Mouse (Mus musculus) spleen, postnatal 36 days (tissue): ENCODE results near the gene Ednra.

Experiments
- DNase-seq, 2 experiments: peaks; one replicate each; pipeline ENCODE4 v3.0.0; 2022; ENCODE audit warnings: low spot score in 2 of 2, mixed read lengths in 1 of 2

Ednra gene

DNA sequence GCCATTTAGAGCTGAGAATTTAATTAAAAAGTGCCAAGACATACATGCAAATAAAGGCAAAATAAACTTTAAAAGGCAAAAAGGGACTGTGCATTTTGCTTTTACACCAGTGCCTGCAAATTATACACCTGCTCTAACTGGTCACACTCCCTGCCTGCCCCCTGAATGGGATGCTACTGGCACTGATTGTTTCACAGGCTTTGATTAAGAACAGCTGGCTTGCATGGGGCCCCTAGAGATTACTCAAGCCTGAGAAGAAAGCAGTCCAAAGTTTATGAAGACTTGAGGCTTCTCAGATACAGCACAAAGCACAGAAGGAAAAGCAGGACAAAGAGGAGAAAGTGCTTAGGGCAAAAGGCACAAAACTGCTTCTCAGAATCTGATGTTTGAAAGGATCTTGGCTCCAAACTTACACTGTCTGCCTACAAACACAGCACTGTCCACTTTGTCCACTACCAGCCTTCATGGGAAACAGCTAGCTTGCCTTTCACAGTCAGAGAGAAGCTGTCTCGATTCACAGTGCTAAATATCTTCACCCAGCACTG, 73.5 kb downstream of the Ednra start:
- no peak for DNase-seq

GRCm38 (mm10) chr8:77640093-77640839, 84.0 kb downstream of the Ednra start:
- DNase-seq, result no peak

- DNase-seq, result no peak
These were observed 86.7 kb downstream of the Ednra start for GRCm38 (mm10) chr8:77637593-77637992.

- DNase-seq, result no peak
These were observed 90.2 kb downstream of the Ednra start for GRCm38 (mm10) chr8:77634035-77634434.

- DNase-seq, result no peak
These were observed 91.1 kb downstream of the Ednra start for GRCm38 (mm10) chr8:77633211-77633610.

- no peak for DNase-seq
These were observed 93.6 kb downstream of the Ednra start for GRCm38 (mm10) chr8:77630691-77631090.

- DNase-seq, result peak; percentile 34 to 40
These were observed 94.3 kb downstream of the Ednra start for GRCm38 (mm10) chr8:77629858-77630537.

DNA sequence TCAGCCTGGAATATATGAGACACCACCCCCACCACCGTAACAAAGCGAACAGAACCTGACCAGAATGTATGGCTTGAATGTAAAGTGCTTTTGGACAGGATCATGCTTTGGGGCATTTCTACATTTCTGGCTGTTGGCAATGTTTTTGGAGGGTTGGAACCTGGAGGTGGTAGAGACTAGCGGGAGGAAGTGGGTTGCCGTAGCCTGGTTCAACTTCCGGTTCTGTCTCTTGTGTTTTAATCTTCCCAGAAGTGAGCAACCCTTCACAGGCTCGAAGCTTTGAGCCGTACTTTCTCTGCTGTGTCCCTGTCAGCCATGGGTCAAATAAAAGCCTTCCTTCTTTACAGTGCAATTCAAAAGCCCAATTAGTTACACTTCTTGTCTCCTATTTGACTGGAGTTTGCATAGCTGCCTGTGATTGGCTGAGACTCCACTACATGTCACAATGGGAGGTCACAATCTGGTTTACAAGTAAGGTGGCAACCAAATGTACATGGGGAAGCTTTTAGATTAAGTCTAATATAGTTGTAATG, 100.5 kb downstream of the Ednra start:
- no peak for DNase-seq

DNA sequence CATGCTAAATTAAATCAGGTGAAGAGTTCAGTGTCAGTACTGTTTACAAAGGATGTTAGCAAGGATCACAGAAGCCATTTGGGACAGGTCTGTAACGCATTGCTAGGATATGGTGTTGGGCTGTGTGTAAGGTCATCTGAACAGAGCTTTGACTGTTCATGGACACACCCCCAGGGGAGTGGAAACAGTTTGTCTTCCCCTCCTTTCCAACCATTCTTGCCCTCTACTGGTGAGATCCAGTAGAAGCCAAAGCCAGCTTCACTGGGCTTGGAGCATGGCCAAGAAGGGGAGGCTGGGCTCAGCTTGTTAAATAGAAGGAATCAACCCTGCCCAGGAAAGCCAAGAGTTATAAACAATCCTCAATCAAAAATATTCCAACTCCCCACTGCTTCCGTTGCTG, 106.3 kb downstream of the Ednra start:
- peak in 1 of 2 experiments; percentile 4 for DNase-seq
